Mouse (Mus musculus) ES-CJ7 (cell line): ENCODE data around the gene Kctd10.

ENCODE experiments used
- DNase-seq: peaks from one replicate; pipeline ENCODE4 v3.0.0; 2011; ENCODE audit warnings: low read depth, low spot score

The Kctd10 gene

GRCm38 (mm10) chr5:114351490-114351889 is 28.8 kb downstream of the Kctd10 start:
- DNase-seq: peak; percentile 68

GRCm38 (mm10) chr5:114347005-114347404 is 33.3 kb downstream of the Kctd10 start:
- DNase-seq: no peak

GRCm38 (mm10) chr5:114345538-114345937 is 34.8 kb downstream of the Kctd10 start:
- DNase-seq: peak; percentile 86

DNA sequence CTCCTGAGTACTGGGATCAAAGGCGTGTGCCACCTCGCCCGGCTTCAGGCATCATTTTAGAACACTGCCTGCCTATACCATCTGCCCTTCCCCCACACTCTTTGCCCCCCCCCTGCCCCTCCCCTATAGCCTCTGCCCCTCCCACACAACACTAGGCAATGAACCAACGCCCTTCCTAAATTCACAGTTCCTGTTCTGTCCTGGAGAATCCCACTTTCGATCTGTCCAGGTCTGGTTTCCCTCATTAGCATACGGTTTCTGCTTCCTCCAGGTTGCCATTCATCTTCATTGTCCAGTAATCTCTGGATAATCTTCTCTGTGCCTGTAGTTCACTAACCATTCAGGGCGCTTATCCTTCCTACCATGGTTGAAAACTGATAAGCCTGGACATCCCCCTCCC is 36.7 kb downstream of the Kctd10 start:
- peak; percentile 59 for DNase-seq

GRCm38 (mm10) chr5:114342996-114343395 is 37.3 kb downstream of the Kctd10 start:
- no peak for DNase-seq

GRCm38 (mm10) chr5:114323791-114324507 is 56.4 kb downstream of the Kctd10 start:
- peak; percentile 59 for DNase-seq

DNA sequence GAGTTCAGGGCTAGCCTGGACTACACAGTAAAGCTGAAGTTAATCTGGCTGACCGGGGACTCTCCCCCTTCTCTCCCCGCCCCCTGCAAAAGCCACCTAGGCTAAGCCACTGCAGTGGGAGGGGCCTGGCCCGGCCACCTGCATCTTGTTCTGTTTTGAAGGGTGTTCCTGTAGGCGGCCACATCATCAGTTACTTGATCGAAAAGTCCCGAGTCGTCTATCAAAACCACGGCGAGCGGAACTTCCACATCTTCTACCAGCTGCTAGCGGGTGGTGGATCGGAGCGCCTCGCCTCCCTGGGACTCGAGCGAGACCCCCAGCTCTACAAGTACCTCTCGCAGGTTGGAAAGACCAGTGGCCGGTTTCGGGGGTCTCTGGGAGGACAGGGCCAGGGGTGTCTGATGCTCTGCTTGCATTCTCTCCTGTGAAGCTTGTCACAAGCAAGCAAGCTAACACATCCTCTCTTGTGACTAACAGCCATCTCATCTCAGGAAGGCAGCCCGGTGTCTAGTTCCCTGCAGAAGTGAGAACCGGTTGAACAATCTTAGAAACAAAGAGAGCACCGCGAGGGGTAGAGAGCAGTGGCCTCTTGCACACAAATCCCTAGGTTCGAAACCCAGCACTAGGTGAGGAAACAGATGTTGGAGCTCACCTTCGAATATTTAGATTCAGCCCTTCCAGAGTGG is 57.1 kb downstream of the Kctd10 start:
- no peak for DNase-seq
